Mouse (Mus musculus) brain, adult 2 months (tissue): ENCODE data around the gene Ric3.
A peak's percentile ranks its signal among the peaks of the same experiment; 100 is the strongest.

Experiments used
- DNase-seq: peaks from one replicate; pipeline ENCODE4 v3.0.0; 2011; ENCODE audit warnings: low read depth, low spot score

Gene Ric3

GRCm38 (mm10) chr7:109045876-109046275 lies 37.3 kb downstream of the Ric3 start:
- DNase-seq, result no peak

GRCm38 (mm10) chr7:109039445-109039844 lies 43.7 kb downstream of the Ric3 start:
- DNase-seq, result peak; percentile 98

GRCm38 (mm10) chr7:109038987-109039386 lies 44.1 kb downstream of the Ric3 start:
- DNase-seq, result peak; percentile 74

GRCm38 (mm10) chr7:109038121-109038735 lies 44.9 kb downstream of the Ric3 start:
- DNase-seq, result peak; percentile 85

- no peak for DNase-seq
Measured at GRCm38 (mm10) chr7:109032054-109032453, 51.1 kb downstream of the Ric3 start.

- DNase-seq, result no peak
Measured at GRCm38 (mm10) chr7:109031331-109031730, 51.8 kb downstream of the Ric3 start.

- DNase-seq, result peak; percentile 54
Measured at GRCm38 (mm10) chr7:109029961-109030465, 53.1 kb downstream of the Ric3 start.

- peak; percentile 90 for DNase-seq
Measured at GRCm38 (mm10) chr7:109028204-109028603, 54.9 kb downstream of the Ric3 start.

GRCm38 (mm10) chr7:109027721-109028120 lies 55.4 kb downstream of the Ric3 start:
- DNase-seq, result no peak

- DNase-seq, result peak; percentile 66
Measured at GRCm38 (mm10) chr7:109026976-109027375, 56.2 kb downstream of the Ric3 start.

- no peak for DNase-seq
Measured at GRCm38 (mm10) chr7:109025743-109026142, 57.4 kb downstream of the Ric3 start.

GRCm38 (mm10) chr7:109021428-109021827 lies 61.7 kb downstream of the Ric3 start:
- peak; percentile 87 for DNase-seq

GRCm38 (mm10) chr7:109019243-109019642 lies 63.9 kb downstream of the Ric3 start:
- no peak for DNase-seq

GRCm38 (mm10) chr7:109016378-109016923 lies 66.7 kb downstream of the Ric3 start:
- no peak for DNase-seq

GRCm38 (mm10) chr7:109014851-109015250 lies 68.3 kb downstream of the Ric3 start:
- DNase-seq, result peak; percentile 67

- peak; percentile 76 for DNase-seq
Measured at GRCm38 (mm10) chr7:109012998-109013625, 70.0 kb downstream of the Ric3 start.

GRCm38 (mm10) chr7:109012575-109012974 lies 70.6 kb downstream of the Ric3 start:
- DNase-seq, result no peak

GRCm38 (mm10) chr7:109011596-109012180 lies 71.4 kb downstream of the Ric3 start:
- DNase-seq, result peak; percentile 90

GRCm38 (mm10) chr7:109010720-109011595 lies 72.2 kb downstream of the Ric3 start:
- peak; percentile 77 for DNase-seq

- DNase-seq, result no peak
Measured at GRCm38 (mm10) chr7:109009260-109009659, 73.9 kb downstream of the Ric3 start.

GRCm38 (mm10) chr7:109003653-109004052 lies 79.5 kb downstream of the Ric3 start:
- no peak for DNase-seq
